Mouse (Mus musculus) myocyte (in vitro differentiated cells): ENCODE data around the gene Smurf2. TPM values are rescaled to one million over a fixed set of nuclear protein-coding genes. Genes with fewer than 3 reads are reported as not detected.

ENCODE experiments used
- H3K27me3 ChIP-seq: one replicate; pipeline ENCODE4 v1.6.1; 2011; ENCODE audit not compliant: control insufficient read depth, insufficient read depth, insufficient read length
- H3K36me3 ChIP-seq: one replicate; pipeline ENCODE4 v1.6.1; 2011; ENCODE audit not compliant: control insufficient read depth, insufficient read depth
- H3K4me2 ChIP-seq: one replicate; pipeline ENCODE4 v1.6.1; 2011; ENCODE audit warnings: low read depth, control low read depth
- H3K4me3 ChIP-seq: one replicate; pipeline ENCODE4 v1.5.1; 2011; ENCODE audit warnings: mild to moderate bottlenecking, control low read depth, moderate library complexity
- H3K79me2 ChIP-seq: one replicate; pipeline ENCODE4 v1.6.1; 2011; ENCODE audit not compliant: control insufficient read depth, insufficient read depth
- H3ac ChIP-seq: one replicate; pipeline ENCODE4 v1.6.1; 2011; ENCODE audit not compliant: control insufficient read depth, insufficient read length
- CEBPB ChIP-seq: IDR thresholded peaks from 2 replicates; pipeline ENCODE4 v1.6.1; 2011; ENCODE audit warnings: mild to moderate bottlenecking, moderate library complexity; ENCODE audit not compliant: poor library complexity, insufficient read depth, severe bottlenecking
- E2F4 ChIP-seq: IDR thresholded peaks from one replicate; pipeline ENCODE4 v1.6.1; 2011; ENCODE audit warnings: mild to moderate bottlenecking, control low read depth, moderate library complexity; ENCODE audit not compliant: insufficient read depth
- MAX ChIP-seq: IDR thresholded peaks from one replicate; pipeline ENCODE4 v1.6.1; 2011; ENCODE audit warnings: low read depth, mild to moderate bottlenecking, control low read depth
- MYOD1 ChIP-seq, 3 experiments: IDR thresholded peaks; one replicate each; pipeline ENCODE4 v1.6.1; 2011; ENCODE audit warnings: control low read depth in 2 of 3, low read depth in 2 of 3, mild to moderate bottlenecking in 2 of 3, moderate library complexity in 1 of 3; ENCODE audit not compliant: insufficient read length in 2 of 3, control insufficient read depth in 1 of 3
- MYOG ChIP-seq, 3 experiments: IDR thresholded peaks; one replicate each; pipeline ENCODE4 v1.6.1; 2011; ENCODE audit warnings: control low read depth in 2 of 3, low read depth in 2 of 3, mild to moderate bottlenecking in 2 of 3; ENCODE audit not compliant: insufficient read length in 2 of 3, control insufficient read depth in 1 of 3, insufficient read depth in 1 of 3
- POLR2A ChIP-seq: IDR thresholded peaks from one replicate; pipeline ENCODE4 v1.6.1; 2011; ENCODE audit warnings: low read depth, mild to moderate bottlenecking, control low read depth, moderate library complexity; ENCODE audit not compliant: insufficient read length
- POLR2AphosphoS2 ChIP-seq: IDR thresholded peaks from one replicate; pipeline ENCODE4 v1.6.1; 2011; ENCODE audit warnings: low read depth, control low read depth; ENCODE audit not compliant: insufficient read length
- REST ChIP-seq: IDR thresholded peaks from one replicate; pipeline ENCODE4 v1.6.1; 2011; ENCODE audit warnings: mild to moderate bottlenecking, control low read depth, moderate library complexity; ENCODE audit not compliant: insufficient read depth, insufficient read length
- SRF ChIP-seq: IDR thresholded peaks from one replicate; pipeline ENCODE4 v1.6.1; 2011; ENCODE audit warnings: low read depth; ENCODE audit not compliant: control insufficient read depth, insufficient read length
- TCF12 ChIP-seq: IDR thresholded peaks from one replicate; pipeline ENCODE4 v1.6.1; 2011; ENCODE audit warnings: mild to moderate bottlenecking, control low read depth; ENCODE audit not compliant: poor library complexity, insufficient read depth, severe bottlenecking
- TCF3 ChIP-seq: IDR thresholded peaks from one replicate; pipeline ENCODE4 v1.6.1; 2011; ENCODE audit warnings: low read depth, control low read depth; ENCODE audit not compliant: insufficient read length
- USF1 ChIP-seq: IDR thresholded peaks from one replicate; pipeline ENCODE4 v1.6.1; 2011; ENCODE audit warnings: low read depth, mild to moderate bottlenecking, control low read depth, moderate library complexity
- polyA plus RNA-seq: library from polyadenylated mRNA; unstranded; fragments of >200 nt; fragmentation: generic; extraction: Trizol; gene quantifications from one replicate; pipeline ENCODE4 v1.2.1, GENCODE M21; 2012; ENCODE audit warnings: missing spikeins

Smurf2 gene
- polyA plus RNA-seq, 1 experiment: 11.5 TPM

DNA sequence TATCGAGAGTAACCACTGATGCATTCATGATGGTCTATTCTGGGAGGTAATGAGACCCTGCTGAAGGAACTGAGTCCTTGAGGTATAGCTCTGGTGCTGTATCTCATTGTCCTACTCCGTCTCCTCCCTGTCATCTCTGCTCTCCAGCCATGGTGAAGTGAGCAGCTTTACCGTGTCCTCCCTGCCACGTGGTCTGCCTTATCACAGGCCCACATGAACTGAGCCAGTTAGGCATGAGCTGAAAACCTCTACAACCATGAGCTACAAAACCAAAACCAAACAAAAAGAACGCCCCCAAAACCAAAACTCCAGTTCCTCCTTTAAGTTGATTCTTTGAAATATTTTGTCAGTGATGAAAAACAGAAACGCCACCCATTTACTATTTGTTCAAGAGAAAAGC is 47.9 kb downstream of the Smurf2 start:
- Histone ChIP-seq H3K36me3 (no peaks in the 10 kb centered on the region), H3ac (no peak overlapping the region), H3K4me2 (no peak overlapping the region), H3K27me3 (no peaks in the 10 kb centered on the region), H3K79me2 (peaks cover 32% of the 10 kb centered on the region), H3K4me3 (no peak overlapping the region)
- TF ChIP-seq MAX: no peak
- TF ChIP-seq MYOD1 (IDR thresholded peaks at IDR 0.05; ENCODE audit: control insufficient read depth in 1 of 3, insufficient read length in 2 of 3, low read depth in 2 of 3): no peak
- no peak for TF ChIP-seq POLR2A
- TF ChIP-seq CEBPB: no peak
- TF ChIP-seq MYOG (IDR thresholded peaks at IDR 0.05; ENCODE audit: control insufficient read depth in 1 of 3, insufficient read depth in 1 of 3, insufficient read length in 2 of 3, low read depth in 2 of 3): no peak
- no peak for TF ChIP-seq E2F4
- TF ChIP-seq REST: no peak
- TF ChIP-seq USF1: no peak
- TF ChIP-seq SRF: no peak
- no peak for TF ChIP-seq TCF12
- no peak for TF ChIP-seq TCF3
- TF ChIP-seq POLR2AphosphoS2: no peak

GRCm38 (mm10) chr11:106851438-106851837 is 69.1 kb downstream of the Smurf2 start:
- Histone ChIP-seq H3K4me3 (no peak overlapping the region), H3K4me2 (no peak overlapping the region), H3K79me2 (no peaks in the 10 kb centered on the region), H3K27me3 (no peaks in the 10 kb centered on the region), H3ac (no peak overlapping the region), H3K36me3 (peaks cover 21% of the 10 kb centered on the region)
- TF ChIP-seq USF1: no peak
- no peak for TF ChIP-seq MYOD1 (IDR thresholded peaks at IDR 0.05; ENCODE audit: control insufficient read depth in 1 of 3, insufficient read length in 2 of 3, low read depth in 2 of 3)
- TF ChIP-seq POLR2AphosphoS2: no peak
- TF ChIP-seq REST: no peak
- no peak for TF ChIP-seq E2F4
- TF ChIP-seq POLR2A: no peak
- no peak for TF ChIP-seq TCF3
- TF ChIP-seq CEBPB: no peak
- TF ChIP-seq TCF12: no peak
- no peak for TF ChIP-seq MAX
- TF ChIP-seq SRF: no peak
- no peak for TF ChIP-seq MYOG (IDR thresholded peaks at IDR 0.05; ENCODE audit: control insufficient read depth in 1 of 3, insufficient read depth in 1 of 3, insufficient read length in 2 of 3, low read depth in 2 of 3)

DNA sequence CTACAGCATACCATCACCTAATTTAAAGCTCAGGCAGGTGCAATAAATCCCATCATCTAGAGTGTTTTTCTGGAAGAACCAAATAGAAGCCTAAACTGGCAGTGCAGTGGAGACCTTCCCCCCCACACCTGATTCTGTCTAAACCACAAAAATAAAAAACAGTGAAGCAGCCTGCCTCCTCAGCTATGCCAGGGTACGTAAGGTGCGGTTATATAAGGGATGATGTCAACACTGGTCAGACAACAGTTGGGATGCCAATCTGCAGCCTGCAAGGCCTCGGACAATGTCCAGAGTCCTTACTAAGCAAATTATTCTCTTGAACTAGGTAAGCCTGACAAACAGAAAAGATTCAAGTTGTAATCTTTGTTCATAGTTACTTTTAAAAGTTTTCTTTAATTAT is 78.5 kb downstream of the Smurf2 start:
- TF ChIP-seq SRF (no peak), REST (no peak), MYOD1 (IDR thresholded peaks at IDR 0.05; ENCODE audit: control insufficient read depth in 1 of 3, insufficient read length in 2 of 3, low read depth in 2 of 3) (no peak), POLR2A (no peak), POLR2AphosphoS2 (no peak), CEBPB (no peak), MAX (no peak), TCF12 (no peak), E2F4 (no peak), TCF3 (no peak), MYOG (IDR thresholded peaks at IDR 0.05; ENCODE audit: control insufficient read depth in 1 of 3, insufficient read depth in 1 of 3, insufficient read length in 2 of 3, low read depth in 2 of 3) (no peak), USF1 (no peak)
- no peak overlapping the region for H3ac ChIP-seq
- no peaks in the 10 kb centered on the region for H3K79me2 ChIP-seq
- no peaks in the 10 kb centered on the region for H3K27me3 ChIP-seq
- H3K36me3 ChIP-seq: peaks cover 39% of the 10 kb centered on the region
- no peak overlapping the region for H3K4me2 ChIP-seq
- H3K4me3 ChIP-seq: no peak overlapping the region

GRCm38 (mm10) chr11:106828079-106828478 is 92.4 kb downstream of the Smurf2 start:
- peaks cover 33% of the 10 kb centered on the region for H3K36me3 ChIP-seq
- no peak for TF ChIP-seq E2F4
- no peak for TF ChIP-seq MYOD1 (IDR thresholded peaks at IDR 0.05; ENCODE audit: control insufficient read depth in 1 of 3, insufficient read length in 2 of 3, low read depth in 2 of 3)
- TF ChIP-seq TCF3: no peak
- TF ChIP-seq TCF12: no peak
- TF ChIP-seq CEBPB: no peak
- TF ChIP-seq POLR2A: no peak
- TF ChIP-seq MAX: no peak
- no peak for TF ChIP-seq MYOG (IDR thresholded peaks at IDR 0.05; ENCODE audit: control insufficient read depth in 1 of 3, insufficient read depth in 1 of 3, insufficient read length in 2 of 3, low read depth in 2 of 3)
- no peak for TF ChIP-seq USF1
- no peak for TF ChIP-seq SRF
- no peak for TF ChIP-seq POLR2AphosphoS2
- TF ChIP-seq REST: no peak

GRCm38 (mm10) chr11:106824403-106824802 is 96.1 kb downstream of the Smurf2 start:
- Histone ChIP-seq H3K4me3 (no peak overlapping the region), H3K4me2 (no peak overlapping the region), H3K36me3 (peaks cover 10% of the 10 kb centered on the region), H3ac (no peak overlapping the region), H3K27me3 (no peaks in the 10 kb centered on the region), H3K79me2 (no peaks in the 10 kb centered on the region)
- TF ChIP-seq POLR2A: no peak
- no peak for TF ChIP-seq POLR2AphosphoS2
- TF ChIP-seq MYOD1 (IDR thresholded peaks at IDR 0.05; ENCODE audit: control insufficient read depth in 1 of 3, insufficient read length in 2 of 3, low read depth in 2 of 3): no peak
- no peak for TF ChIP-seq MYOG (IDR thresholded peaks at IDR 0.05; ENCODE audit: control insufficient read depth in 1 of 3, insufficient read depth in 1 of 3, insufficient read length in 2 of 3, low read depth in 2 of 3)
- no peak for TF ChIP-seq TCF12
- TF ChIP-seq CEBPB: no peak
- no peak for TF ChIP-seq MAX

More at GRCm38 (mm10) chr11:106828079-106828478, 92.4 kb downstream of the Smurf2 start:
- H3K27me3 ChIP-seq: no peaks in the 10 kb centered on the region
- H3K4me2 ChIP-seq: no peak overlapping the region
- no peak overlapping the region for H3K4me3 ChIP-seq
- no peaks in the 10 kb centered on the region for H3K79me2 ChIP-seq
- no peak overlapping the region for H3ac ChIP-seq
